Mouse (Mus musculus): Measurements from ENCODE around the gene Tom1l1. TPM values are rescaled to one million over a fixed set of nuclear protein-coding genes. Genes with fewer than 3 reads are reported as not detected.
A peak's percentile ranks its signal among the peaks of the same experiment; 100 is the strongest.

The Tom1l1 gene
- polyA plus RNA-seq, 1 experiment = 91.5 TPM

GRCm38 (mm10) chr11:90637440-90638311 lies 50.5 kb downstream of the Tom1l1 start, which contains the start of the genes Stxbp4 and Cox11:
TSS of gene Stxbp4 (minus strand) at chr11:90638084.
TSS of gene Cox11 (plus strand) at chr11:90638173.
- peak within 1 kb of the TSS; percentile 96 for H3K9ac ChIP-seq (ENCODE audit: low read depth, poor library complexity, severe bottlenecking)
- no peaks in the 10 kb centered on the region for H3K9me3 ChIP-seq (replicated peaks; ENCODE audit: control insufficient read depth, insufficient read depth, low read length, poor library complexity, severe bottlenecking)
- H3K36me3 ChIP-seq (ENCODE audit: control insufficient read depth, insufficient read depth, low read length, poor library complexity, severe bottlenecking) = peaks cover 6% of the 10 kb centered on the region
- H3K27me3 ChIP-seq (ENCODE audit: control insufficient read depth, insufficient read depth, low read length, poor library complexity, severe bottlenecking) = no peaks in the 10 kb centered on the region
- TF ChIP-seq EP300 (IDR thresholded peaks at IDR 0.05; ENCODE audit: insufficient read depth, low read depth, low read length) (no peak), CTCF (IDR thresholded peaks at IDR 0.05; ENCODE audit: low read depth, low read length) (peak; percentile 11), POLR2A (IDR thresholded peaks at IDR 0.05; ENCODE audit: insufficient read depth, low read length) (peak; percentile 76)
- H3K4me1 ChIP-seq (ENCODE audit: control insufficient read depth, insufficient read depth, low read length) = no peaks in the 10 kb centered on the region
- peak within 1 kb of the TSS; percentile 91 for H3K4me3 ChIP-seq (ENCODE audit: low read depth, low read length)
- peak within 1 kb of the TSS; percentile 8; the same call in 1 of the 2 replicates for H3K27ac ChIP-seq (ENCODE audit: insufficient read depth, low read length)

DNA sequence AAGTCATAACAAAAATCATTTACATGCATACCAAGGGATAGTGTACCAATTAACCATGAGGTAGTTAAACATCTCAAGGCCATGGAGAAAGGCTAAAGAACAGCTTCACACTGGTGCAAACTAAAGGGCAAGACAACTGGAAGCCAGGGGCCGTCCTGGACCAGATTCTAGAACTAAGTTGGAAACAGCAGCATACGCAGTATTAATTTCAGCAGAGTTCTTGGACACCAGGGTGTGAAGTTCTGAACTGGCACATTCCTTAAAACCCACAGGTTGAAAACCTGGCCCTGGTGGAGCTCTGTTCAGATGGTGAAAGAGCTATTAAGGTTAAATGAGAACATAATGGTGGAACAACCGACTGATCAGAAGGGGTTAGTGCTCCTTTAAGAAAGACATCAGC lies 53.5 kb downstream of the Tom1l1 start:
- H3K9ac ChIP-seq (ENCODE audit: low read depth, poor library complexity, severe bottlenecking) = no peak overlapping the region
- H3K27me3 ChIP-seq (ENCODE audit: control insufficient read depth, insufficient read depth, low read length, poor library complexity, severe bottlenecking) = no peaks in the 10 kb centered on the region
- no peak for TF ChIP-seq POLR2A (IDR thresholded peaks at IDR 0.05; ENCODE audit: insufficient read depth, low read length)
- TF ChIP-seq CTCF (IDR thresholded peaks at IDR 0.05; ENCODE audit: low read depth, low read length) = no peak
- no peak for TF ChIP-seq EP300 (IDR thresholded peaks at IDR 0.05; ENCODE audit: insufficient read depth, low read depth, low read length)
- no peaks in the 10 kb centered on the region for H3K9me3 ChIP-seq (replicated peaks; ENCODE audit: control insufficient read depth, insufficient read depth, low read length, poor library complexity, severe bottlenecking)
- no peaks in the 10 kb centered on the region; the same call in 1 of the 2 replicates for H3K36me3 ChIP-seq (ENCODE audit: control insufficient read depth, insufficient read depth, low read length, poor library complexity, severe bottlenecking)
- no peaks in the 10 kb centered on the region for H3K4me1 ChIP-seq (ENCODE audit: control insufficient read depth, insufficient read depth, low read length)
- H3K4me3 ChIP-seq (ENCODE audit: low read depth, low read length) = no peak overlapping the region
- no peak overlapping the region for H3K27ac ChIP-seq (ENCODE audit: insufficient read depth, low read length)

DNA sequence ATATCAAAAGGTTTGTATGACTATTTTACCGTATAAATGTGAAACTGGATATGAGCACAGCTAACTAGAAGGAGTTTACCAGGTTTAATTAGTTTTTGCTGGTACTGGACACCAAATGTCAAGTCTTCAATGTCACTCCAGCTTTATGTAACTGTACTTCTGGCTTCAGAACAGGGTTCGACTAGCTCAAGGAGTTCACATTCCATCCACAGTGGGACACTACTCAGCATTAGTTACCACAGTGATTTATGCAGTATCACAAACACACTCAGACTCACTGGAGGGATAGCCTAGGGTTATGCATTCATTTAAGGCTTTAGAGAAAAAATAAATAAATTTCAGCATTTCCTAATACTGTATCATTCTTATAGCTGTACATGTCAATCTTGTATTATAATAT lies 55.7 kb downstream of the Tom1l1 start:
- Histone ChIP-seq H3K36me3 (ENCODE audit: control insufficient read depth, insufficient read depth, low read length, poor library complexity, severe bottlenecking) (no peaks in the 10 kb centered on the region), H3K4me3 (ENCODE audit: low read depth, low read length) (no peak overlapping the region), H3K9me3 (replicated peaks; ENCODE audit: control insufficient read depth, insufficient read depth, low read length, poor library complexity, severe bottlenecking) (no peaks in the 10 kb centered on the region), H3K4me1 (ENCODE audit: control insufficient read depth, insufficient read depth, low read length) (no peaks in the 10 kb centered on the region), H3K27ac (ENCODE audit: insufficient read depth, low read length) (no peak overlapping the region), H3K27me3 (ENCODE audit: control insufficient read depth, insufficient read depth, low read length, poor library complexity, severe bottlenecking) (no peaks in the 10 kb centered on the region), H3K9ac (ENCODE audit: low read depth, poor library complexity, severe bottlenecking) (no peak overlapping the region)
- TF ChIP-seq POLR2A (IDR thresholded peaks at IDR 0.05; ENCODE audit: insufficient read depth, low read length) = no peak
- no peak for TF ChIP-seq EP300 (IDR thresholded peaks at IDR 0.05; ENCODE audit: insufficient read depth, low read depth, low read length)
- TF ChIP-seq CTCF (IDR thresholded peaks at IDR 0.05; ENCODE audit: low read depth, low read length) = no peak

DNA sequence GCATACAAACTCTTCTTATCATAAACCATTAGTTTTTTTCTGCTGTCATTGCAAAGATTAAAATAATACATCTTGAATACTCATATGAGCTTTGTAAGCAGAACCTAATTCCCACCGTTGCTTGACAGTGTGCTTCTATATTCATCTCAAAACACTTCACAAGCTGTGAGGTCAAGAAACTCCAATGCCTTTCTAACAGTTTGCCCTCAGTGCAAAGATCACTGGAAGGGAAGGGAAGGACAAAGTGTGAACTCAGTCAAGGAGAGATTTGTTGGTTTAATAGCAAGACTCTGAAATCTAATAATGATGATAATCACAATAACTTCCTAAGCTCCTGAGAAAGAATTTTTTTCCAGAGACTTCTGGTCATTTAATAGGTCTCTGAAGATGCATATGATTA lies 60.4 kb downstream of the Tom1l1 start:
- Histone ChIP-seq H3K9ac (ENCODE audit: low read depth, poor library complexity, severe bottlenecking) (no peak overlapping the region), H3K36me3 (ENCODE audit: control insufficient read depth, insufficient read depth, low read length, poor library complexity, severe bottlenecking) (no peaks in the 10 kb centered on the region), H3K9me3 (replicated peaks; ENCODE audit: control insufficient read depth, insufficient read depth, low read length, poor library complexity, severe bottlenecking) (no peaks in the 10 kb centered on the region), H3K27me3 (ENCODE audit: control insufficient read depth, insufficient read depth, low read length, poor library complexity, severe bottlenecking) (no peaks in the 10 kb centered on the region), H3K4me3 (ENCODE audit: low read depth, low read length) (no peak overlapping the region), H3K4me1 (ENCODE audit: control insufficient read depth, insufficient read depth, low read length) (no peaks in the 10 kb centered on the region), H3K27ac (ENCODE audit: insufficient read depth, low read length) (no peak overlapping the region)
- TF ChIP-seq POLR2A (IDR thresholded peaks at IDR 0.05; ENCODE audit: insufficient read depth, low read length) (no peak), EP300 (IDR thresholded peaks at IDR 0.05; ENCODE audit: insufficient read depth, low read depth, low read length) (no peak), CTCF (IDR thresholded peaks at IDR 0.05; ENCODE audit: low read depth, low read length) (no peak)

GRCm38 (mm10) chr11:90625174-90625573 lies 63.0 kb downstream of the Tom1l1 start:
- Histone ChIP-seq H3K27me3 (ENCODE audit: control insufficient read depth, insufficient read depth, low read length, poor library complexity, severe bottlenecking) (no peaks in the 10 kb centered on the region), H3K36me3 (ENCODE audit: control insufficient read depth, insufficient read depth, low read length, poor library complexity, severe bottlenecking) (no peaks in the 10 kb centered on the region), H3K4me3 (ENCODE audit: low read depth, low read length) (no peak overlapping the region), H3K27ac (ENCODE audit: insufficient read depth, low read length) (no peak overlapping the region), H3K9me3 (replicated peaks; ENCODE audit: control insufficient read depth, insufficient read depth, low read length, poor library complexity, severe bottlenecking) (no peaks in the 10 kb centered on the region), H3K4me1 (ENCODE audit: control insufficient read depth, insufficient read depth, low read length) (no peaks in the 10 kb centered on the region), H3K9ac (ENCODE audit: low read depth, poor library complexity, severe bottlenecking) (no peak overlapping the region)
- TF ChIP-seq POLR2A (IDR thresholded peaks at IDR 0.05; ENCODE audit: insufficient read depth, low read length) (no peak), EP300 (IDR thresholded peaks at IDR 0.05; ENCODE audit: insufficient read depth, low read depth, low read length) (no peak), CTCF (IDR thresholded peaks at IDR 0.05; ENCODE audit: low read depth, low read length) (no peak)

DNA sequence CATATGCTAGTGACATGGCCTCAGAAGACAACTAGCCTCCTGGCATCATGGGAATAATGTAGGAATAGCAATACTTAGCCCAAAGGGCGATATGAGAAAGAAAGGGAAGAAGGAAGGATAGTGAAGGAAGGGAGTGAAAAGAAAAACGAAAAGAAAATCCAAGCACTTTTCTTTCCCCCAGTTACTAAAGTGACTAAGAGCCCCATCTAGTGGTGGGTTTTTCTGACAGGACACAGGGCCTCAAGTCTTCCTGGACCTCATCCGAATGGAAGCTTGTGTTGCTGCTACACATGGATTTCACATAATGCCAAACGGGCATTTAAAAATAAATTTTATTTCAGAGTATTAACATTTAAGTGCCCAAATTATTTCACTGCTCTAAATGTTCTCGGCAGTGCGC lies 64.7 kb downstream of the Tom1l1 start:
- Histone ChIP-seq H3K27ac (ENCODE audit: insufficient read depth, low read length) (no peak overlapping the region), H3K4me1 (ENCODE audit: control insufficient read depth, insufficient read depth, low read length) (no peaks in the 10 kb centered on the region), H3K36me3 (ENCODE audit: control insufficient read depth, insufficient read depth, low read length, poor library complexity, severe bottlenecking) (no peaks in the 10 kb centered on the region; the same call in 1 of the 2 replicates), H3K4me3 (ENCODE audit: low read depth, low read length) (no peak overlapping the region), H3K27me3 (ENCODE audit: control insufficient read depth, insufficient read depth, low read length, poor library complexity, severe bottlenecking) (no peaks in the 10 kb centered on the region), H3K9me3 (replicated peaks; ENCODE audit: control insufficient read depth, insufficient read depth, low read length, poor library complexity, severe bottlenecking) (no peaks in the 10 kb centered on the region), H3K9ac (ENCODE audit: low read depth, poor library complexity, severe bottlenecking) (no peak overlapping the region)
- TF ChIP-seq EP300 (IDR thresholded peaks at IDR 0.05; ENCODE audit: insufficient read depth, low read depth, low read length) (no peak), POLR2A (IDR thresholded peaks at IDR 0.05; ENCODE audit: insufficient read depth, low read length) (no peak), CTCF (IDR thresholded peaks at IDR 0.05; ENCODE audit: low read depth, low read length) (no peak)

All from ES-Bruce4 (cell line).